Mouse (Mus musculus) macrophage (primary cell): ENCODE measurements around the gene Serpinf1. TPM values are rescaled to one million over a fixed set of nuclear protein-coding genes. Genes with fewer than 3 reads are reported as not detected.
"Not testable (repeated sequence)": the region's sequence is repeated elsewhere in the genome, so short reads cannot be mapped to it uniquely, and the experiment has no call there.

ENCODE experiments used
- H3K27ac ChIP-seq: fragments of 350-480 bp; formaldehyde crosslinking; 2 replicates; pipeline ENCODE4 v1.9.0; 2021
- H3K36me3 ChIP-seq: fragments of 350-480 bp; formaldehyde crosslinking; 2 replicates; pipeline ENCODE4 v1.9.0; 2021; ENCODE audit errors: inconsistent target
- H3K4me3 ChIP-seq: fragments of 350-480 bp; formaldehyde crosslinking; 2 replicates; pipeline ENCODE4 v1.9.0; 2021; ENCODE audit errors: inconsistent target
- H3K79me2 ChIP-seq: fragments of 350-480 bp; formaldehyde crosslinking; 2 replicates; pipeline ENCODE4 v1.9.0; 2021; ENCODE audit errors: inconsistent target
- WGBS: methylation state at CpG from one replicate; pipeline ENCODE4 v1.1.7; 2026; ENCODE audit warnings: inconsistent platforms; ENCODE audit not compliant: missing documents; 5-methylcytosine and 5-hydroxymethylcytosine counted together
- polyA plus RNA-seq: library from polyadenylated mRNA; stranded (reverse); fragments of 250-400 nt; gene quantifications from 3 replicates; pipeline ENCODE4 v1.2.4, GENCODE M21; 2018; ENCODE audit warnings: inconsistent platforms

The Serpinf1 gene
- polyA plus RNA-seq, 1 experiment from 2014 or later: 1.0 TPM

DNA sequence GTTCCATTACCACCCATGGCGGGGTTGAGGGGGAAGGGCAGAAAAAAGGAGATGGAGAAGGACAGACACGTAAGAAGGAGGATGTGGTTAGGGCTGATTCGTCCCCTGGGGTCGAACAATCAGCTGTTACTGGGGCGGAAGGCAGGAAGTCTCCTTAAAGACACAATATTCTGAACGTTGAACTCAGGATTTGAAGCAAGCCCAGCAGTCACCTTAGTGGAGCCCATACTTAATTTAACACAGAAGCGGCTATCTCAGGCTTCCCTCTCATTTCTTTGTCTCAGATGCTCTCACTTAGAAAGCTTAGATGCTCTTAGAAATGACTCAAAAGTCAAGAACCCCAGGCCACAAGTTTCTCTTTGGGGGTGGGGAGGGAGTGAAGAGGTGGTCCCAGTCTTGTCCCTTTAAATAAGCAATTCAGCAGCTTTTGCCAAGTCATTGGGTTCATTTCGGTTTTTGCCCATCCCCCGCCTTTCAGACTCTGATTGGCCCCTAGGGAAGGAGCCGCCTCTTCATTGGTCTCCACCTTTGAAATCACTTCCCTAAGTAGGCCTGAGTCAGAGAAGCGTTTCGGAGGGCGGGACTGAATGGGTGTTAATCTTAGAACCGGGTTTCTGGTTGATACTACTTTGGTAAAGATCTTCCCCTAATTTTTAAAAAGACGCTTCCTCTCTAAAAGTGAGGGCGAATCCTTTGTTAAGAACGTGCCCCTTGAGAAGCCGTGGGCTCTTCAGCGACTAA is 37.8 kb upstream of the Serpinf1 start:
- Histone ChIP-seq H3K27ac (peak overlapping the region; percentile 100), H3K36me3 (peaks cover 21% of the 10 kb centered on the region), H3K79me2 (peaks cover 39% of the 10 kb centered on the region), H3K4me3 (peak overlapping the region; percentile 41)
- under 1% methylated on average over 19 of the region's 19 CpGs for WGBS

DNA sequence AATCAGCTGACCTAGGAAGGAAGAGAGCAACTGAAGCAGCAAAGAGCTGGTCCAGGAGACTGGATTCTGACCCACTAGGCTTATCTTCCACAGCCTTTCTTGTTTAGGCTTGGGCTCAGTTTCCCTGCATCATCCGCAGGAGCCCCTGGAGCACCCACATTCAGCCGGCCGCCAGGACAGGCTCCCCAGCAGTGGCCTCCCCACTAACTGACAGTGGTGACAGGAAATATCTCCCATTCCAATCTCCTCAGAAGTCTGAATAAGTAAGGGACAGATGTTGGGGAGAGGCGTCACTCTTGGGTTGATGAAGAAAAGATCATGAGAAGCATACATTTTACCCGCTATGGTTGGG is 37.2 kb upstream of the Serpinf1 start:
- H3K79me2 ChIP-seq: peaks cover 33% of the 10 kb centered on the region
- 25% methylated on average over 5 of the region's 5 CpGs for WGBS
- peak overlapping the region; percentile 100 for H3K27ac ChIP-seq
- H3K36me3 ChIP-seq: peaks cover 16% of the 10 kb centered on the region
- peak overlapping the region; percentile 3; the same call in 1 of the 2 replicates for H3K4me3 ChIP-seq

DNA sequence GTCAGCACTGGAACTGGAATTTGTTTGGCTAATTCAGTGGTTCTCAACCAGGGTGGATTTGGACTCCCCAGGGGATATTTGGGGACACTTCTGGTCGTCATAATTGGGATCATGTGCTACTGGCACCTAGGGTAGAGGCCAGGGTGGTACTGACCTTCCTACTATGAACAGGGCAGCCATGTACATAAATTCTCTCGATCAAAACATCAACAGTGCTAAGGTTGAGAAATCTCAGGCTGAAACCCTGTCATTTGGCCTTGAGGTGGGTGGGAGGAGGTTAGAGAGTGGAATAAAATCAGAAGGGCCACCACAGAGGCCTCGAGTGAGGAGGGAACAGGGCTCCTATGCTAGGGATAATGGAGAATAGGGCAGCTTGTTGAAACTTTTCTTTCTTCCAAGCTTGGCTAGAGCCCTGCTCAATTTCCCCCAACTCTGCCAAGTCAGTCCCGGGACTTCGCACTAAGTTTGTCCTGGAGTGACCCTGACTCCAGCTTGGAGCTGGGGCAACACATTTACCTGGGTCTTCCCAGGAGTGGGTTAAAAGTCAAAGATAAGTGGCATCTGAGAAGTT is 36.7 kb upstream of the Serpinf1 start:
- no peak overlapping the region; the same call in 1 of the 2 replicates for H3K4me3 ChIP-seq
- peak overlapping the region; percentile 100 for H3K27ac ChIP-seq
- peaks cover 31% of the 10 kb centered on the region for H3K79me2 ChIP-seq
- WGBS: 39% methylated on average over 5 of the region's 5 CpGs
- H3K36me3 ChIP-seq: peaks cover 11% of the 10 kb centered on the region

DNA sequence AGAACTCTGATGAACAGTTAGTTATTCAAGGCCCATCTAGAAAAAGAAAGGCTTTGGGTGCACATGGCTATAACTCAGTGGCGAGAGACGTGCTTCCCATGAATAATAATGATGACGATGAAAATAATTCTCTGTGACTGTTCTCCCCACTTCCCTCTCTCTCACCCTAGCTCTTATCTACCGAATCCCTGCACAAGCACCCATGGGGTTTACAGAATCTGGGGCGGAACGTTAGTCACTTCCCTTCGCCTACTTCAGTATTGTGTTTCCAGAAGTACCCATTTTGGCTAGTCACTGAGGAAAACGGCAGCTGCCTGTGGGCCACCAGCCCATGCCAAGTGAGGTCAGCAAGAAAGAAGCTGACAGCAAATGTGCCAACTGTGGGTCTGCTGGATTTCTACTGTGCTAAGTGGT is 36.1 kb upstream of the Serpinf1 start:
- WGBS: 0% methylated on average over 8 of the region's 8 CpGs
- no peak overlapping the region for H3K4me3 ChIP-seq
- peaks cover 5% of the 10 kb centered on the region for H3K36me3 ChIP-seq
- H3K79me2 ChIP-seq: peaks cover 31% of the 10 kb centered on the region
- peak overlapping the region; percentile 100 for H3K27ac ChIP-seq

DNA sequence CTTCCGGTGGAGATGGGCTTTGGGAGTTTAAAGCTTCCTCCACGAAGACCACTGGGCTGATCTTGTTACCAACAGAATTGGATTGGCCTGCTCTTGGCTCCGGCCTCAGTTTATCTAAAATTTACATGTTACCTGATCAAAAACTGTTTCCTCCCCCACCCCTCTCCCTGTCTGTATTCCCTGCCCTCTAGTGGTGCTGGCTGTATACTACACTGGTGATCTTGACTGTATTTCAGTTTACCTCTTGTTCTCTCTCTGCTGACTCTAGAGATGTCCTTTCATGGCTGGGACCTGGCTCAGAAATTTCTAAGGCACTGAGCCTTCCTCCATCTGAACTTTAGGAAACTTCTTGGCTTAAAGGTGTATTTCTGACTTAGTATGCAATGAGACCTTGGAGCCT is 35.7 kb upstream of the Serpinf1 start:
- 41% methylated on average over 3 of the region's 3 CpGs for WGBS
- Histone ChIP-seq H3K79me2 (peaks cover 31% of the 10 kb centered on the region), H3K27ac (peak overlapping the region; percentile 100), H3K4me3 (no peak overlapping the region), H3K36me3 (peaks cover under 1% of the 10 kb centered on the region; the same call in 1 of the 2 replicates)

DNA sequence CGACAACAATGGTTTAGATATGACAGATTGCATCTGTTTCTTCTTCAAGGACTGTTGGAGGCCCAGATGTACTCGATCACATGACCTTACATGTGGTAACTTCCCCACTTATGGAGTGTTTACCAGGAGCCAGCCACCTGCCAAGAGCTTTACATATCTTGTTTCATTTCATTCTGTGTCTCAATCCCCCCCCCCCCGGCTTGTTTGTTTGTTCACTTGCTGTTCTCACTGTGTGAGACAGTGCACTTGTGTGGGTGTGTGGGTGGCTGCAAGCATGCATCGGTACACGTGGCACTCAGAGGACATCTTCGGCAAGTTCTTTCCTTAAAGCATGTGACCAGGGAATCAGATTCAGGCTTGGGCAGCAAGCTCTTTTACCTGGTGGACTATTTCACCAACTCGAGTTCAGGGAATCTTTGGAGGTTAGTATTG is 34.0 kb upstream of the Serpinf1 start:
- WGBS: 82% methylated on average over 7 of the region's 7 CpGs
- Histone ChIP-seq H3K27ac (no peak overlapping the region), H3K79me2 (peaks cover 31% of the 10 kb centered on the region), H3K36me3 (peaks cover 17% of the 10 kb centered on the region; the same call in 1 of the 2 replicates), H3K4me3 (no peak overlapping the region)

DNA sequence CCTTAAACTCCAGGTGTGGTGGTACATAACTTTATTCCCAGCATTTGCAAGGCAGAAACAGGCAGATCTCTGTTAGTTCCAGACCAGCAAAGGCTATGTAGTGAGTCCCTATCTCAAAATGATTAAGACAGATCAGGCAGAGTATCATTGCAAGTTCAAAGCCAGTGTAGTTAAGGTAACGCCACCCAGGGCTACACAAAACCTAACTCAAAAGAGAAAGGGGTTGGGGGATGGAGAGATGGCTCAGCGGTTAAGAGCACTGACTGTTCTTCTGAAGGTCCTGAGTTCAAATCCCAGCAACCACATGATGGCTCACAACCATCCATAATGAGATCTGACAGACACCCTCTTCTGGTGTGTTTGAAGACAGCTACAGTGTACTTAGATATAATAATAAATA is 33.5 kb upstream of the Serpinf1 start:
- WGBS: 100% methylated on average over 2 of the region's 2 CpGs
- H3K79me2 ChIP-seq: peaks cover 35% of the 10 kb centered on the region
- H3K4me3 ChIP-seq: not testable (repeated sequence)
- peak overlapping the region; percentile 91 for H3K27ac ChIP-seq
- H3K36me3 ChIP-seq: peaks cover 17% of the 10 kb centered on the region; the same call in 1 of the 2 replicates

DNA sequence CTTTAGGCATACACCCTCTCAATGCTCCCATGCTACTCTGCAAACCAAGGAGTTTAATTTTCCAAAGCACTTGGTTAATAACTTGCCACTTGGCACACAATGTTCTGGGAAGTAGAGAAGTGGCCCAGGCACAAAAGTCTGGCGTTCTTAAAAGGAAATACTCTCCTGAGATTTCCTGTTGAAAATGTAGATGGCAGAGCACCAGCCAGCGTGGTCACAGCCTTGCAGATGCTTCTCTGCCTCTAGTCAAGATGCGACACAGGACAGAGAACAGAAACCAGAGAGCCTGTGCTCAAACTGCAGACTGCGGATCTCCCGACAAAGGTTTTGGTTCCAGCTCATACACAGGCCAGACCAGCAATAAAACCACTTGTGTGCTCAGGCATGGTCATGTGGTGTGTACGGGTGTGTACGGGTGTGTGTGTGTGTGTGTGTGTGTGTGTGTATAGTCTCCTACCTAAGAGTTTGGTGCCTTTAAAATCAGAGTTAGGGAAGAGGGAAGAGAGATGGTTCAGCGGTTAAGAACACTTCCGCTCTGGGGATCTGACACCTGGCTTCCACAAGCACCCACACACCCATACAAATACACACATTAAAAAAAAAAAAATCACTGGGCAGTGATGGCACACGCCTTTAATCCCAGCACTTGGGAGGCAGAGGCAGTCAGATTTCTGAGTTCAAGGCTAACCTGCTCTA is 32.7 kb upstream of the Serpinf1 start:
- Histone ChIP-seq H3K4me3 (no peak overlapping the region), H3K36me3 (peaks cover 24% of the 10 kb centered on the region; the same call in 1 of the 2 replicates), H3K27ac (peak overlapping the region; percentile 91), H3K79me2 (peaks cover 43% of the 10 kb centered on the region)
- 36% methylated on average over 10 of the region's 10 CpGs for WGBS

DNA sequence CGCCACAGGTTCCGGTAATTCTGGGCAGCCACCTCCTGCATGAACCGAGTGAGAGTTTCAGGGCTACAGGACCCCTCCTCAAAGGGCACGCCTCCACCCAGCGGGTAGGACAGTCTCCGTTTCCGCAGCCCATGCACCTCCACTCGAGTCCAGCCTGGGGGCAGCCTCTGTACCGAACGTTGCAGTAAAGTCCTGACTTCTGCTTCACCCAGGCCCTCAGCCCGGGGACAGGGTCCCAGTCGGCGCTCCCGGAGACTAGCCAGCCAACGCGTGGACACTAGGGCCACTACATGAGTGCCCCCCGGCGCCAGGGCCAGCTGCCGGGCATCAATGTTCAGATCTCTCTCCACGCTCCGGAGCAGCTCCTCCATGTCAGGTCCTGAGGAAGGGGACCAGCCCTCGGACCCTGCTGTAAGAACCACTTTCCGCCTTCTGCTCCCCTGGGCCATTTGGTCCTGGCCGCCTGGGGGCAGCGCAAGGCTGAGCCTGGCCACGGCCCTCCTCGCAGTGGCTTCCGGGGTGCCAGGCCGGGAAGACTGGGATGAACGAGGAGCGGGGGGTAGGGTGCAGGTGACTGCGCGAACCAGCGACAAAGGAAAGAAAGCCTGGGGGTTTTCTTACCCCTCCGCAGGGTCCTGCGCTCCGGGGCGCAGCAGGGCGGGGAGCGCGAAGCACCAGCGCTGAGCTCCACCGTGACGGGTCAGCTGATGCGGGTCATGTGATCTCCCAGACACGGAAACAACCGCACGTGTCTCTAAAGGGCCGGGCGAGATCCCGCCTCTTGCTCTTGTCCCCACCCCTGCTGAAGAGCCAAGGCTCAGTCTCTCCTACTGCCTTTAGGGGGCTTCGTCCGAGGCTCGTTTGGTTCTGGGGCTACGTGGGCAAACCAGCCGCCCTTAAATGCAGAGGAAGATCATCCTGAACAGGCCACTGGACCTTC is 31.8 kb upstream of the Serpinf1 start, which contains the start of gene Wdr81:
Gene Wdr81 (minus strand): TSS at position 727 of the 940 bp plus-strand sequence.
- peaks cover 52% of the 10 kb centered on the region for H3K79me2 ChIP-seq
- WGBS: 6% methylated on average over 54 of the region's 56 CpGs
- peak within 1 kb of the TSS; percentile 91 for H3K27ac ChIP-seq
- peak within 1 kb of the TSS; percentile 73 for H3K4me3 ChIP-seq
- peaks cover 29% of the 10 kb centered on the region for H3K36me3 ChIP-seq

DNA sequence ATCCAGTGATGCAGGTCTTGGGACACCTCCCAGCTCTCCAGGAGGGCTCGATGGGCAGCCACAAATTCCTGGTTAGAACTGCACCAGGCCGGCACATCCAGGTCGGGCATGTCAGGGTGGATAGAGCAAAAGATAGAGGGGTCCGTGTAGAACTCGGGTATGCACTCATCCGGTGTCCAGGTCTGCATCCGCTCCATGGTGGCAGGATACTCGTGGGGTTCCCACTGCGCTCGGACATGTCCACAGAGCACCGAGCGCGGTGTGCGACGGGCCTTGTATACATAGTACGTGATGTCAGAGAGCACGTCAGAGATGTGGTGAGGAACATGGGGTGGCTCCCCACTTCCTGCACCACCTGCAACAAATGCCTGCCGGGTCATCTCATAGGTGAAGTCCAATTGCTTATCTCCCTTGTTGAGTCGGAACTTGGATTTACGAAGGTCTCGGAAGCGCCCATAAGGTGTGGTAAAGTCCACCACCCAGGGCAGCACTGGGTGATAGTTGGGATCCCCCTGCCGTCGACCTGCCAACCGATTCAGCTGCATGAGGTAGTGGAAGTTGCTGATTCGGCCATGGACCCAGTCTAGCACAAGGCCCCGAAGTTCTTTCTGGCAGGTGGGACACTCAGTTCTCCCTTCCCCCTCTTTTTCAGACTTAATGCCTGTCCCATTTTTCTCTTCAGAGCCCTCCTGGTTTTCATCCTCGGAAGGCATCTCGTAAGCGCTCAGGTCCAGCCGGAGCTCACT is 30.5 kb upstream of the Serpinf1 start:
- H3K79me2 ChIP-seq: peaks cover 65% of the 10 kb centered on the region
- no peak overlapping the region for H3K27ac ChIP-seq
- peak overlapping the region; percentile 73 for H3K4me3 ChIP-seq
- 95% methylated on average over 24 of the region's 31 CpGs for WGBS
- peaks cover 42% of the 10 kb centered on the region for H3K36me3 ChIP-seq

DNA sequence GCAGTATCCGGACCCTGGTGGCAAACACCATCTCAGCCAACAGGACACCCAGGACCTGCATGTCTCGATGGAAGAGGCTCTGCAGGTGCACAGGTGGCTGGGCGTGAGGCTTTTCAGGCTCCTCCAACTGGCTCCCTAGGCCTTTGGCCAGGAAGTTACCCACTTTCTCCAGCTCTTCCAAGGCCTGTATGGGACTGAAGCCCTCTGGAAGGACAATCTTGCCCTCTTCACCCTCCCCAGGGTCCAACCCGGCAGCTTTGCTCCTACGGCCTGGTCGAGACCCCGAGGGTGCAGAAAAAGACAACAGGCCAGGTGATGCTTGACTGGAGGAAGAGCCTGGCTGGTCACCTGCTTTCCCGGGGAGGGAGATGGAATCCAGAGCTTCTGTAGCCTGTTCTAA is 29.6 kb upstream of the Serpinf1 start:
- WGBS: 93% methylated on average over 8 of the region's 8 CpGs
- peaks cover 70% of the 10 kb centered on the region for H3K79me2 ChIP-seq
- no peak overlapping the region for H3K4me3 ChIP-seq
- peaks cover 51% of the 10 kb centered on the region for H3K36me3 ChIP-seq
- no peak overlapping the region for H3K27ac ChIP-seq

DNA sequence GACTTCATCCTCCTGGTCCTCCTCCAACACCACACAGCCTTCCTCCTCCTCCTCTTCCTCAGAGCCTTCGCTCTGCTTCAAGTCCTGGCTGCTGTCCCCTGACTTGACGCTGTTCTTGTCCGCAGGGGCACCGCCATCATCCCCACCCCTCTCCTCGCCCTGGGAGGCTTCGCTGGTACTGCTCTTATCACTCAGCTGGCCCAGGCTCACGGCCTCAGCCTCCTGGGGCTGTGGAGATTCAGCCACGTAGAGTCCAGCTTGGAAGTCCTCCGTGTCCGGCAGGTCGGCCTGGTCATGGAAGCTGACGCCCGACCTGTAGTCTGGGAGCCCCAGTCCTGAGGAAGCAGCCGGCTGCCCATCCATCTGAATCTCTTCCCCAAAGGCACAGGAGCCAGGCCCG is 28.4 kb upstream of the Serpinf1 start:
- Histone ChIP-seq H3K79me2 (peaks cover 76% of the 10 kb centered on the region), H3K4me3 (no peak overlapping the region; the same call in 1 of the 2 replicates), H3K36me3 (peaks cover 62% of the 10 kb centered on the region), H3K27ac (no peak overlapping the region)
- 98% methylated on average over 13 of the region's 15 CpGs for WGBS

DNA sequence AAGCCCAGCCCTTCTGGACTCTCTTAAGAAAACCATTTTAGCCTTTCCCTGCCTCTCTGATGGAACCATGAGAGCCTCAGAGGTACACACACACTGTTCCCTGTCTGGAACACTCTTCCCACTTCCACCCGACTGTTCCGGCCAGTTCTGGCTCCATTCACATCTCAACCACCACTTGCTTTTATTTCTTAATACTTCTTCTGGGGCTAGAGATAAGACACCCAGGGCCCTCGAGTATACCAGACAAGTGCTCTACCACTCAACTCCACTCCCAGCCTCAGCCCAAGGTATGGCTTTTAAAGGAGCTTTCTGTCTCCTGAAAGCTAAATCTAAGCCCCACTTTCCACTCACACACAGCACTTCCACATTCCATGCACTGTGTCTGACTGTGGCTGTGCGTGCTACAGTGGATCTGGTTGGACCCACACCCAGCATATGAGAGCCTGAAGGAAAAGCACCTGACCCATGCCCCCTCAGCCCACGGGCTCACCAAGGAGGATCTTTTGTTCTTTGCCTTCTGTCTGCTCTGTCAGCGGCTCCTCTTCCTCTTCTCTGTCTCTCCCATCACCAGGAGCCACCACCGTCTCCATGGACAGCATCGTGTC is 27.9 kb upstream of the Serpinf1 start:
- H3K27ac ChIP-seq: no peak overlapping the region
- peaks cover 79% of the 10 kb centered on the region for H3K79me2 ChIP-seq
- WGBS: 88% methylated on average over 7 of the region's 8 CpGs
- H3K36me3 ChIP-seq: peaks cover 67% of the 10 kb centered on the region
- no peak overlapping the region; the same call in 1 of the 2 replicates for H3K4me3 ChIP-seq
